Mouse (Mus musculus) heart, embryonic 13.5 days (tissue): ENCODE data around the gene Mdp1. TPM values are rescaled to one million over a fixed set of nuclear protein-coding genes. Genes with fewer than 3 reads are reported as not detected.

Experiments used
- ATAC-seq: fragments of 200-750 bp; cut with Nextera tagmentation; 2 replicates; pipeline ENCODE4 v1.8.0; 2017; ENCODE audit warnings: moderate TSS enrichment; ENCODE audit not compliant: insufficient number of reproducible peaks, low FRiP score, low TSS enrichment; ENCODE audit errors: extremely low read depth
- H3K27ac ChIP-seq: fragments of 300-500 bp; sonication (generic); replicated peaks from 2 replicates; pipeline ENCODE4 v1.5.1; 2015; ENCODE audit warnings: moderate library complexity, mild to moderate bottlenecking, inconsistent platforms
- H3K27me3 ChIP-seq: fragments of 300-500 bp; sonication (generic); replicated peaks from 2 replicates; pipeline ENCODE4 v1.6.1; 2015; ENCODE audit warnings: mild to moderate bottlenecking, inconsistent platforms
- H3K36me3 ChIP-seq: fragments of 300-500 bp; sonication (generic); 2 replicates; pipeline ENCODE4 v1.6.1; 2015; ENCODE audit warnings: mild to moderate bottlenecking, inconsistent platforms
- H3K4me1 ChIP-seq: fragments of 300-500 bp; sonication (generic); 2 replicates; pipeline ENCODE4 v1.6.1; 2015; ENCODE audit warnings: inconsistent platforms
- H3K4me2 ChIP-seq: fragments of 300-500 bp; sonication (generic); 2 replicates; pipeline ENCODE4 v1.6.1; 2015; ENCODE audit warnings: inconsistent platforms, mild to moderate bottlenecking, moderate library complexity
- H3K4me3 ChIP-seq: fragments of 300-500 bp; sonication (generic); 2 replicates; pipeline ENCODE4 v1.5.1; 2015; ENCODE audit warnings: moderate library complexity, mild to moderate bottlenecking, inconsistent platforms
- H3K9ac ChIP-seq: fragments of 300-500 bp; sonication (generic); 2 replicates; pipeline ENCODE4 v1.6.1; 2015; ENCODE audit warnings: inconsistent platforms, mild to moderate bottlenecking, moderate library complexity
- H3K9me3 ChIP-seq: fragments of 300-500 bp; sonication (generic); 2 replicates; pipeline ENCODE4 v1.6.1; 2016; ENCODE audit warnings: inconsistent platforms
- WGBS: fragments of 180-500 bp; shearing (Covaris S2); methylation state at CpG from one replicate; pipeline ENCODE4 v1.1.7; 2015; ENCODE audit warnings: mixed read lengths; 5-methylcytosine and 5-hydroxymethylcytosine counted together
- polyA plus RNA-seq: library from polyadenylated mRNA; unstranded; fragments of >200 nt; fragmentation: Nextera tagmentation; extraction: Ambion mirVana; gene quantifications from 2 replicates; pipeline ENCODE4 v1.2.1, GENCODE M21; 2015

The Mdp1 gene
- polyA plus RNA-seq, 1 experiment from 2014 or later: 74.3 TPM

GRCm38 (mm10) chr14:55642679-55643059 lies 17.6 kb downstream of the Mdp1 start:
- Histone ChIP-seq H3K36me3 (peaks cover 56% of the 10 kb centered on the region), H3K9ac (peak overlapping the region; percentile 99)
- no peak for ATAC-seq

GRCm38 (mm10) chr14:55641291-55641690 lies 19.0 kb downstream of the Mdp1 start:
- H3K9me3 ChIP-seq: no peaks in the 10 kb centered on the region
- no peak overlapping the region for H3K9ac ChIP-seq
- H3K36me3 ChIP-seq: peaks cover 61% of the 10 kb centered on the region
- H3K27me3 ChIP-seq: no peaks in the 10 kb centered on the region
- H3K4me1 ChIP-seq: peaks cover 33% of the 10 kb centered on the region
- H3K4me3 ChIP-seq: no peak overlapping the region
- no peak overlapping the region for H3K4me2 ChIP-seq
- 90% methylated on average over 13 of the region's 13 CpGs for WGBS
- no peak for ATAC-seq
- no peak overlapping the region for H3K27ac ChIP-seq

More at GRCm38 (mm10) chr14:55642679-55643059, 17.6 kb downstream of the Mdp1 start:
- peak overlapping the region; percentile 94 for H3K4me2 ChIP-seq
- no peaks in the 10 kb centered on the region for H3K9me3 ChIP-seq
- peaks cover 31% of the 10 kb centered on the region for H3K4me1 ChIP-seq
- no peaks in the 10 kb centered on the region for H3K27me3 ChIP-seq
- H3K27ac ChIP-seq: peak overlapping the region; percentile 96
- H3K4me3 ChIP-seq: peak overlapping the region; percentile 85
- WGBS: 18% methylated on average over 8 of the region's 8 CpGs

- Histone ChIP-seq H3K4me3 (no peak overlapping the region), H3K4me2 (no peak overlapping the region), H3K36me3 (peaks cover 60% of the 10 kb centered on the region), H3K9ac (no peak overlapping the region), H3K27ac (no peak overlapping the region), H3K4me1 (peaks cover 37% of the 10 kb centered on the region), H3K9me3 (no peaks in the 10 kb centered on the region), H3K27me3 (no peaks in the 10 kb centered on the region)
- ATAC-seq: no peak
- WGBS: 94% methylated on average over 14 of the region's 14 CpGs
Observed at GRCm38 (mm10) chr14:55640816-55641215, 19.5 kb downstream of the Mdp1 start.

- H3K36me3 ChIP-seq: peaks cover 75% of the 10 kb centered on the region
- H3K27me3 ChIP-seq: no peaks in the 10 kb centered on the region
- no peak within 1 kb of the TSS for H3K9ac ChIP-seq
- no peak within 1 kb of the TSS for H3K27ac ChIP-seq
- H3K4me2 ChIP-seq: no peak within 1 kb of the TSS
- H3K4me3 ChIP-seq: no peak within 1 kb of the TSS
- H3K9me3 ChIP-seq: no peaks in the 10 kb centered on the region
- no peak for ATAC-seq
- 92% methylated on average over 9 of the region's 9 CpGs for WGBS
- peaks cover 31% of the 10 kb centered on the region for H3K4me1 ChIP-seq
Observed at GRCm38 (mm10) chr14:55637795-55638194, 22.5 kb downstream of the Mdp1 start, which contains the start of gene Gm49378. TSS of gene Gm49378 (minus strand) at chr14:55637895.

GRCm38 (mm10) chr14:55635523-55636007 lies 24.7 kb downstream of the Mdp1 start, which contains the start of gene Ipo4:
TSS of gene Ipo4 (minus strand) at chr14:55635957.
- 1% methylated on average over 33 of the region's 33 CpGs for WGBS
- H3K27ac ChIP-seq: peak within 1 kb of the TSS; percentile 70
- peaks cover 85% of the 10 kb centered on the region for H3K36me3 ChIP-seq
- H3K9ac ChIP-seq: peak within 1 kb of the TSS; percentile 87
- no peaks in the 10 kb centered on the region for H3K9me3 ChIP-seq
- H3K4me3 ChIP-seq: peak within 1 kb of the TSS; percentile 75
- peaks cover 19% of the 10 kb centered on the region for H3K4me1 ChIP-seq
- ATAC-seq: 0 out of 2 replicates have a peak, but pooled peaks have one; percentile 56
- no peaks in the 10 kb centered on the region for H3K27me3 ChIP-seq
- peak within 1 kb of the TSS; percentile 88 for H3K4me2 ChIP-seq

GRCm38 (mm10) chr14:55634874-55635522 lies 25.3 kb downstream of the Mdp1 start:
- ATAC-seq: no peak
- H3K4me3 ChIP-seq: peak overlapping the region; percentile 75
- peak overlapping the region; percentile 70 for H3K27ac ChIP-seq
- peak overlapping the region; percentile 87 for H3K9ac ChIP-seq
- no peaks in the 10 kb centered on the region for H3K27me3 ChIP-seq
- peak overlapping the region; percentile 88 for H3K4me2 ChIP-seq
- peaks cover 85% of the 10 kb centered on the region for H3K36me3 ChIP-seq
- 5% methylated on average over 23 of the region's 23 CpGs for WGBS
- no peaks in the 10 kb centered on the region for H3K9me3 ChIP-seq
- H3K4me1 ChIP-seq: peaks cover 19% of the 10 kb centered on the region

GRCm38 (mm10) chr14:55629312-55629711 lies 31.0 kb downstream of the Mdp1 start:
- no peak for ATAC-seq
- Histone ChIP-seq H3K4me3 (no peak overlapping the region), H3K27ac (no peak overlapping the region), H3K9ac (no peak overlapping the region), H3K27me3 (no peaks in the 10 kb centered on the region), H3K9me3 (no peaks in the 10 kb centered on the region), H3K36me3 (peaks cover 100% of the 10 kb centered on the region), H3K4me2 (no peak overlapping the region), H3K4me1 (peaks cover 10% of the 10 kb centered on the region)
- WGBS: 47% methylated on average over 5 of the region's 5 CpGs

- ATAC-seq: no peak
- Histone ChIP-seq H3K27ac (no peak overlapping the region), H3K9ac (no peak overlapping the region), H3K4me2 (no peak overlapping the region), H3K9me3 (no peaks in the 10 kb centered on the region), H3K4me1 (peaks cover 6% of the 10 kb centered on the region), H3K36me3 (peaks cover 93% of the 10 kb centered on the region), H3K4me3 (no peak overlapping the region), H3K27me3 (no peaks in the 10 kb centered on the region)
- WGBS: 86% methylated on average over 27 of the region's 27 CpGs
Observed at GRCm38 (mm10) chr14:55628077-55628827, 32.1 kb downstream of the Mdp1 start.

- Histone ChIP-seq H3K27me3 (no peaks in the 10 kb centered on the region), H3K9ac (peak overlapping the region; percentile 73), H3K36me3 (peaks cover 8% of the 10 kb centered on the region; the same call in 1 of the 2 replicates), H3K4me1 (peaks cover 20% of the 10 kb centered on the region), H3K4me3 (peak overlapping the region; percentile 46), H3K9me3 (no peaks in the 10 kb centered on the region), H3K27ac (no peak overlapping the region), H3K4me2 (peak overlapping the region; percentile 66)
- WGBS: 28% methylated on average over 22 of the region's 22 CpGs
- no peak for ATAC-seq
Observed at GRCm38 (mm10) chr14:55618486-55619195, 41.7 kb downstream of the Mdp1 start.

GRCm38 (mm10) chr14:55617822-55618221 lies 42.5 kb downstream of the Mdp1 start, which contains the start of gene Rec8:
TSS of gene Rec8 (plus strand) at chr14:55618037.
- Histone ChIP-seq H3K9me3 (no peaks in the 10 kb centered on the region), H3K4me2 (peak within 1 kb of the TSS; percentile 66), H3K27me3 (no peaks in the 10 kb centered on the region), H3K4me1 (peaks cover 29% of the 10 kb centered on the region), H3K4me3 (peak within 1 kb of the TSS; percentile 46), H3K9ac (peak within 1 kb of the TSS; percentile 73), H3K27ac (peak within 1 kb of the TSS; percentile 42), H3K36me3 (peaks cover 2% of the 10 kb centered on the region; the same call in 1 of the 2 replicates)
- ATAC-seq: peak; percentile 73
- WGBS: 12% methylated on average over 21 of the region's 21 CpGs

- peak overlapping the region; percentile 42 for H3K27ac ChIP-seq
- H3K4me3 ChIP-seq: no peak overlapping the region
- peaks cover 36% of the 10 kb centered on the region for H3K4me1 ChIP-seq
- no peaks in the 10 kb centered on the region for H3K9me3 ChIP-seq
- no peaks in the 10 kb centered on the region for H3K27me3 ChIP-seq
- no peak overlapping the region for H3K4me2 ChIP-seq
- H3K9ac ChIP-seq: no peak overlapping the region
- WGBS: 81% methylated on average over 2 of the region's 2 CpGs
- H3K36me3 ChIP-seq: no peaks in the 10 kb centered on the region
- ATAC-seq: no peak
Observed at GRCm38 (mm10) chr14:55616844-55617243, 43.5 kb downstream of the Mdp1 start.
